Mouse (Mus musculus) adrenal gland, postnatal 25 days (tissue): ENCODE data around the gene Zbp1. TPM values are rescaled to one million over a fixed set of nuclear protein-coding genes. Genes with fewer than 3 reads are reported as not detected.

Experiments used
- DNase-seq: peaks from one replicate; pipeline ENCODE4 v3.0.0; 2021; ENCODE audit warnings: mixed read lengths
- total RNA-seq: library from RNA; stranded (reverse); gene quantifications from 2 replicates; pipeline ENCODE4 v1.2.3, GENCODE M21; 2021

The Zbp1 gene
- total RNA-seq, 1 experiment from 2014 or later: 3.5 TPM

DNA sequence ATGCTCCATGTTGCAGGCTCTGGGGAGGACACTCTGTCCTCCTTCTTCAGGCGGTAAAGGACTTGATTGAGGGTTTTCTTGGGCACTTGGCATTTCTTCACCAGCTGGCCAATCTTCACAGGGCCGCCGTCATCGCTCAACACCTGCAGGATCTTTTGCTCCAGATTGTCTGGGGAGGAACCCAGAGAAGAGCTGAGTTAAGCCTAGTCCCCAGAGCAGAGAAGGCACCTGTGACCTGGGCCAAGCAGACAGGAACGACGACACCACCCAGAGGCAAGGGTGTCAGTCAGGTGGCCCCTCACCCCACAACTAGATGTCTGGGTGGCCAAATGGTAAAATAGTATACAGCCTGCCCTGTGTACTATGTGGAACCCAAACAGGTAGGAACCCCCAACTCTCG is 1.9 kb downstream of the Zbp1 start:
- no peak for DNase-seq

DNA sequence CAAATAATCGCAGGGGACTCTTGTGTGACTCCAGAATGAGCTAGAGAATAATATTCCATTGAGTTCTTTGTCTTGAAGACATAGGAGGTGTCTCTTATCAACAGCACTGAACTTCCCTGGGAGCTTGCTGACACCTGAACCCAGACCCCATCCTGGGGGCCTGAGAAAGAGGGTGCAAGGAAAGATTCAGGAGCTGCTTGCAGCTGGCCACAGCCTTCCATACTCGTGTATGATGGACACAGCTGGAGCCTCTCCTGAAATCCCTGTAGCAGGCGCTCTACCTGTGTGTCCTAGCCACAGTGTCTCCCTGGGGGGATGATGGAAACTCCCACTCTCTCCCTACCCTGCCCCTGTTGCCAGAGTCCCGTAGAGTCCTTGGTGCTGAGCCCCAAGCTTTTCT is 6.5 kb downstream of the Zbp1 start:
- no peak for DNase-seq

- no peak for DNase-seq
Measured at GRCm38 (mm10) chr2:173209091-173209815, 9.5 kb downstream of the Zbp1 start.

DNA sequence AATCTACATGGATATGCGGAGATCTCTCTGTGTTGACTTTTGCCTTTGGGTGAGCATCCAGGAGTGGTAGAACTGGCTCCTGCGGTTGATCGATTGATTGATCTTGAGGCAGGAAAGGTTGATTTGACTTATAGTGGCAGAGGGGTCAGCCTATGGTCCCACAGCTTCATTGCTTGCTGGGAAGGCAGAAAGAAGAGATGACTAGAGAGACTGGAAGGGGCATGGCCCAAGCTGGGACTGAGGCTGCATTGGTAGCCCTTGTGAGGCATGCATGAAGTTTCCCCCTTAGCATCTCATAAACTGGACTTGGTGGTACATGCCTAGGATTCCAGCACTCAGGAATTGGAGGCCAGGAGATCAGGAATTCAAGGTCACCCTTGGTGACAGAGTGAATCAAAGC is 11.7 kb downstream of the Zbp1 start:
- no peak for DNase-seq

DNA sequence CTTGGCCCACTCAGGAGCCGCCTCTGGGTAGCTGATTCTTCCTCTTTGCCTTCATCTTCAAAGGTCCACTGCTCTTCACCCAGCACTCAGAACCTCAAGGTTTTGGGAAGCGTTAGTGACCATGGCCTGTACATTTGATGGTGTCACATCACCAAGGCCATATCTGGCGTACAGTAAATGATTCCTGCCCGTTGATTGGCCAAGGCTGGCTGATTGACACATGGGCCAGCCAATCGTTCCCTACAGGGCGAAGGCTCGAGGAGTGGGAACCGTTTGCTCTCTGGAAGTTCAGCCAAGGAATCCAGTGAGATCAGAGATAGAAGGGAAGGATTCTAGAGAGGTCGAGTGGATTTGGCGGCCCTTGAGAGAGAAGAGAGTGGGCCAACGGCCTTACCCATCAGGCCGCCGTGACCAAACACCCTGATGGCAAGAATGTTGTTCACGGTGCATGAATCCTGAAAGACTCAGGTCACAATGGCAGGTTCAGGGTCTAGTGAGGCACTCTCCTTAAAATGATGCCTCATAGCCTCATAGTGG is 13.1 kb downstream of the Zbp1 start:
- no peak for DNase-seq

DNA sequence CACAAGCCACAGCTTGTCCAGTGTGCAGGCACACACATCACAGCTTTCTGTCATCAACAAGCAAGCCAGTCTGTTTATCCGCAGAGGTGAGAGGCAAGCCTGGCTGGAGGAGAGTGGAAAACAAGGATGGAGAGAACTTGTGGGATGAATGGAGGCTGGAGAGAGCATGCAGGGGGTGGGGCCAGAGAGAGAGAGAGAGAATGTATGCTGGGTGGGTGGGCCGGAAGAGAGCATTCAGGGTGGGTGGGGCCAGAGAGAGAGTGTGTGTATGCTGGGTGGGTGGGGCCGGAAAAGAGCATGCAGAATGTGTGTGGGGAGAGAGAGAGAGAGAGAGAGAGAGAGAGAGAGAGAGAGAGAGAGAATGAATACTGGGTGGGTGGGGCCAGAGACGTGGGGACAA is 14.1 kb downstream of the Zbp1 start:
- no peak for DNase-seq

DNA sequence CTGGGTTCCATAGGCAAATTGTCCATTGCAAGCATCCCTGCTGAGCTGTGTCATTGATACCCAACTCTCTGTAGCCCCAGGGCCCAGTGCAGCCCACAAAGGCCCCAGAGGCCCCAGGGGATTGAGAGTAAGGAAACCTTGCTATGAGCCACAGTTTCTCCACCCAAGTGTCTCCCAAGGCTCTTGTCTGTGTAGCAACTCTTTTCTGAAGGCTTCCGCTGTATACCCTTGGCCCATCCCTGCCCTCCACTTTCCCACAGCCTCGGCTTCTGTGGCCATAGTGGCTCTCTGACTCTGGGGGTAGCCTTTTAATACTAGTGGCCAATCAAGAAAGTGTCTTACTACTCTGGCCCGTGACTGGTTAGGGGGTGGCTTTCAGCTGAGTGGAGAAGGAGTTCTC is 15.0 kb downstream of the Zbp1 start:
- no peak for DNase-seq

DNA sequence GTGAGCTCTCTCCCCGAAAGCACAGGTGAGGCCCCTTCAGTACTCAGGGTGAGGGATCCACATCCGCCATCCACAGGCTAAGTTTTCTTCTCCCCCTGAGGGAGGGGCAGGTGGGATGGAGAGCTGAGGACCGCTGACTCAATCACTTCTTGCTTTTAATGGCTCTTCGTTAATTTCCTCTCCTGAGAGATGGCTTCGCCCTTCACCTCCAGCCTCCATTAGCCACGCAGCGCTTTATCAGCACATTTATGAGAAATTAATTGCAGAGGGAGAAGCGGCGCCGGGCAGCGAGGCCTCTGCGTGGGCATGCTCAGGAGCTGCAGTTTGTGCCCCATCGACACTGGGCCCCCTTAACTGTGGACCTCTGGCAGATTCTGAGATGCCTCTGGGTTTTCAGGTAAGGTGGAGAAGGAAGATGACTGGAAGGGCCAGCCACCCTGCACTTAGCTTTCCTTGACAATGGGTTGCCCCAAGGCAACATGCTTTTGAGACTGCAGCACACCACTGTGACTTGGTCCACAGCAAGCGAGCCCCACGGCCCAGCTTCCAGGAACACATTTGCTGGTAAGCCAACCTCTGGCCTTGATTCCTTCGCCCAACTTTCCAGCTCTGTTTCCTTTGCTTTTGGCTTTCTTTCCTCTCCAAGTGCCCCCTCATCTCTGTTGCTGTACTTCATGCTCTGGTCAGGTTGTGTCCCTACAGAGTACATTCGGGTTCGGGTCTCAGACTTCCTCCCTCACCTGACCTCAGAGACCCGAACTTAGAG is 15.6 kb downstream of the Zbp1 start:
- DNase-seq: no peak

- no peak for DNase-seq
Measured at GRCm38 (mm10) chr2:173194796-173195195, 23.9 kb downstream of the Zbp1 start.

- no peak for DNase-seq
Measured at GRCm38 (mm10) chr2:173187182-173187855, 31.4 kb downstream of the Zbp1 start.

DNA sequence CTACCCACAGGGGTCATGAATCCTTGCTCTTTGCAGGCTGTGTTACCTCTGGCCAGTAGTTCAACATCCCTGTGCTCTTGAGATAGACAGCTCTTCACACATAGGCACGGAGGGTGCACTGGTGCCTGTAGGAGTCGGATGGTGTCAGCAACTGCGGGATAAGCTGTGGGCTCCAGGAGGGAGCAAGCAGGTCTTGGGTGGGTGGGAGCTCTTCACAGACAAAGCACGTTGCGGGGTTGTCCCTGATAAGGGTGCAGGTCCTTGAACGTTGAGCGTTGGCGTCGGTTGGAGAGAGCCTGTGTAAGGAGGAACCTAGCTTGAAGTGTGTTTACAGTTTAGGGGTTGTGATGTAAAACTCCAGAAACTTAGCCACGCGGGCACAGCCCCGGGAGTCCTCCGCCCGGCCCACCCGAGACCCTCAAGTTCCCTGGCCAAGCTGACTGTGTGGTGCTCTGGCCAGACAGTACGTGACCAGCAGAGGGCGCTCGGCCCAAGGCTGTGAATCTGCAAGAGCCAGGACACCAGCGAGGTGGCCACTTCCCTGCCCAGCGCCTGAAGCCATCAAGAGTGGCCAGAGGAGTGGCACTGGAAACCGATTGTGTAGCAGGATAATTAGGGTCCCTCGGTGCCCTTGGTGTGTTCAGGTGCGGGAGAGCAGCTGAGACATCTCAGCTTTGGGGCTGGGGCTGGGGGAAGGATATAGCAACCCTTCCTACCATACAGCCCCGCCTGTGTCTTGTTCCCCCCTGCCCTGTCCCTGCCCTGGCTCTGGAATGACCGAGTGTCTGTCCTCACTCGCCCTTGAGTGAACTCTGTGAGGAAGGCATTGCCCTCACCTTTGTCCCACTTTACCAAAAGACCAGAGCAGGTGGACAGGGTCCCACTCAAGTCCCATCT is 32.4 kb downstream of the Zbp1 start:
- peak; percentile 87 for DNase-seq

GRCm38 (mm10) chr2:173185282-173185681 is 33.4 kb downstream of the Zbp1 start:
- no peak for DNase-seq

DNA sequence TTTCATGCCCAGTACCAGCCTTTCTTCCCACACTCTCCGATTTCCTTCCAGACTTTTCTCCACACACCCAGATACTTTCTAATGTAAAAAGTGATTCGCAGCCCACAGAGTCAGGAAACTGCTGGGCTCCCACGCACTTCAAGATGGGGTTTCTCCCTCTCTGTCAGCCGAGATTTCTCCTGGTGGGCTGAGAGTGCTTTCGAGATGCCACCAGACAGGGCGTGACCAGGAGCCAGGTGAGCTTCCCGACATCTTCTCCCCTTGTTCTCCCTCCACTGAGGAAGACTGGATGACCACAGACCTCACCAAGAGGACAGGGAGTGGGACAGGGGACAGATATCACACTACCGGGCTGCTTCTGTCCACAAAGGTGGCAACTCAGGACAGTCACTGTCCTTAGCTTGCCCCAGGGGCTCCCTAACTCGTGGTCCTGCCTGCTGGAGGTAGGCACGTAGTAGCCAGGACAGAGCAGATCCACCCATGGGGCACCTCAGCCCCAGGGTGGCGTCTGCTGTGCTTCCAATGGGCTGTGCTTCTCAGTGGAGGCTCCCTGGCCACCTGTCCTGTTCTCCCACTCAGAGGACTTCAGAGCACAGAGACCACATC is 34.1 kb downstream of the Zbp1 start:
- no peak for DNase-seq

GRCm38 (mm10) chr2:173183836-173184460 is 34.8 kb downstream of the Zbp1 start:
- peak; percentile 72 for DNase-seq

- no peak for DNase-seq
Measured at GRCm38 (mm10) chr2:173183311-173183710, 35.4 kb downstream of the Zbp1 start.

- no peak for DNase-seq
Measured at GRCm38 (mm10) chr2:173182796-173183195, 35.9 kb downstream of the Zbp1 start.

DNA sequence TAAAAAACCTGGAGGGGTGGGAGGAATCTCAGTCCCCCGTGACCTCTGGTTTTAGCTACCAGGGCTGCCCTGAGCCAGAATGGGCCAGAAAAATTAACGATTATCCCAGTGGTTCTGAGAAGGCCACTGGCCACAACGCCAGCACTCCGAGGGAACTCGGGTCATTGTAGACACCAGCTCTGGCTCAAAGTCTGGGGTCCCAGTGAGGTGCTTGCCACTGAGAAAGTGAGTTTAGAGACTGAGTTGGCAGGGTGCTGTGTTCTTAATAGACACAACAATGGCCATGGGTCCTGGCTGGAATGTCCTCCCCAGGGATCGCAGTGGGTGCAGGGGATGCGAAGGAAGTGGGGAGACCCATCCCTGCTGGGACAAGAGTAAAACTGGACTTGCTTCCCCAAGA is 36.8 kb downstream of the Zbp1 start:
- DNase-seq: no peak

GRCm38 (mm10) chr2:173181486-173181885 is 37.2 kb downstream of the Zbp1 start:
- no peak for DNase-seq

DNA sequence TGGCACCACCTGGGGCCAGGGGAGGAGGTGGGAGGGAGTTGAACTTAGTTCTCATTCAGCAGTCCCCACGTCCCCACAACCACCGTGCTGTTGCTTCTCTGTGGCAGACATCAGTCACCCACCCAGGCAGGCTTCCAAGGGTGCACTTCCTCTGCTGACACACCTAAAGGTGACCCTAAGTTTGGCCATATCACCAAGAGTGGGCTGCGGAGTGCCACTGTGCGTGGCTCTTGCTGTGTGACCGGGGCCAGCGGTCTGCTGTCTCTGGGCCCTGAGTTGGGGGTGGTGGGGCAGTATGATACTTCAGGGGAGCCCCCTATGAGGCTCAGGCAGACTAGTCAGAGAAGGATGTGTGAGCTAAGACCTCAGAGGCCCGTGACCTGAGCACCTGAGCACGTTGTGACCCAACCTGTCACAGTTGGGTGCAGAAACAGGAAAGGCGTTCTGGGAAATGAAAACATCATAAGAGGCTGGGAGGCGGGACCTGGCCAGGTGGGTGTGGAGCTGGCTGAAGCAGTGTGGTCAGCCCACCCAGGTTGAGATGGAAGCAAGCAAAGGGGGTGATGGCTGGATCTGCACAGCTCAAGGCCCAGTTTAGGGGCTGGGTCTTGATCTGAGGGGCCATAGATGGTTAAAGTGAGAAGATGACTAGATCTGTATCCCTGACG is 37.9 kb downstream of the Zbp1 start:
- no peak for DNase-seq

GRCm38 (mm10) chr2:173180026-173180425 is 38.7 kb downstream of the Zbp1 start:
- DNase-seq: no peak
